Mouse (Mus musculus): ENCODE measurements at regions not wholly inside any gene's neighbourhood (a gene's known extent, or its start where the extent isn't known, plus 50 kb on each side); places are given as distances from the start of the nearest gene placed in this dataset.
A peak's percentile ranks its signal among the peaks of the same experiment; 100 is the strongest.

- DNase-seq (ENCODE audit: low read depth, low spot score) = no peak
Observed at GRCm38 (mm10) chr8:83837637-83838378, 62.1 kb upstream of the Adgrl1 start.

GRCm38 (mm10) chr8:83829851-83830250 lies 70.1 kb upstream of the Adgrl1 start:
- DNase-seq (ENCODE audit: low read depth, low spot score) = no peak

GRCm38 (mm10) chr8:83824925-83825680 lies 74.8 kb upstream of the Adgrl1 start:
- no peak for DNase-seq (ENCODE audit: low read depth, low spot score)

- DNase-seq (ENCODE audit: low read depth, low spot score) = no peak
Observed at GRCm38 (mm10) chr8:83819086-83819485, 78.0 kb upstream of the Adgre5 start.

- DNase-seq (ENCODE audit: low read depth, low spot score) = no peak
Observed at GRCm38 (mm10) chr8:83810651-83811050, 69.5 kb upstream of the Adgre5 start.

GRCm38 (mm10) chr8:83805612-83806011 lies 64.5 kb upstream of the Adgre5 start:
- peak; percentile 21 for DNase-seq (ENCODE audit: low read depth, low spot score)

- DNase-seq (ENCODE audit: low read depth, low spot score) = peak; percentile 61
Observed at GRCm38 (mm10) chr8:83803312-83803711, 62.2 kb upstream of the Adgre5 start.

- DNase-seq (ENCODE audit: low read depth, low spot score) = no peak
Observed at GRCm38 (mm10) chr8:83802506-83802905, 61.4 kb upstream of the Adgre5 start.

- no peak for DNase-seq (ENCODE audit: low read depth, low spot score)
Observed at GRCm38 (mm10) chr8:83799607-83799950, 58.5 kb upstream of the Adgre5 start.

GRCm38 (mm10) chr8:83798881-83799606 lies 57.9 kb upstream of the Adgre5 start:
- no peak for DNase-seq (ENCODE audit: low read depth, low spot score)

GRCm38 (mm10) chr8:83793491-83794238 lies 52.5 kb upstream of the Adgre5 start:
- no peak for DNase-seq (ENCODE audit: low read depth, low spot score)
